Mouse (Mus musculus): ENCODE data around the gene Vipr2. TPM values are rescaled to one million over a fixed set of nuclear protein-coding genes. Genes with fewer than 3 reads are reported as not detected.
A peak's percentile ranks its signal among the peaks of the same experiment; 100 is the strongest.

Vipr2 gene
- polyA plus RNA-seq, 1 experiment from 2014 or later = 4.3 TPM

DNA sequence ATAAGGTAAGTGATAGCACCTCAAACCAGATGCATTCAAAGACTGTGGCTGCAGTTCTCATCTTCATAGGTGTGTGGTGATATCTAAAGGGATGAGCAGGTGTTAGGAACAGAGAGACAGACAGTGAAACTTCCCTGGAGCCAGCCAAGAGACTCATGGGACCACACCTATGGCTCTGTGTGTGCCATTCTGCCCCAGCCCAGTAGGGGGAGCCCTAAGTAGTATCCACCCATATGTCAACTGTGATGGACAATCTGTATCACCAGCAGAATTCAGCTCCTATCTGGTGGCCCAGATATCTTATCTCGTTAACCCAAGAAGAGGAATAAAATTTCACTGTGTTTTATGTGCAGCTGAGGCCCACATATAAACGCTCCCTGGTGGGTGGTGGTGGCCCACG lies 99.4 kb downstream of the Vipr2 start:
- Histone ChIP-seq H3K4me1 (replicated peaks; ENCODE audit: control insufficient read depth, insufficient read depth) (no peaks in the 10 kb centered on the region), H3K36me3 (ENCODE audit: control insufficient read depth, insufficient read depth, low read length) (no peaks in the 10 kb centered on the region), H3K27me3 (ENCODE audit: control insufficient read depth, insufficient read depth, low read length) (no peaks in the 10 kb centered on the region), H3K27ac (replicated peaks) (no peak overlapping the region), H3K4me3 (ENCODE audit: low read depth, low read length) (no peak overlapping the region), H3K9ac (ENCODE audit: low read length) (no peak overlapping the region), H3K4me2 (replicated peaks; ENCODE audit: low read depth) (no peak overlapping the region), H3K9me3 (ENCODE audit: control insufficient read depth, low read length) (no peaks in the 10 kb centered on the region)
- DNase-seq (ENCODE audit: low spot score) = no peak
- TF ChIP-seq CTCF (IDR thresholded peaks at IDR 0.05; ENCODE audit: low read depth) (peak; percentile 51), EP300 (optimal IDR thresholded peaks at IDR 0.05) (no peak)
- WGBS = 79% methylated on average over 3 of the region's 3 CpGs
- ATAC-seq (ENCODE audit: low FRiP score, low TSS enrichment) = no peak

DNA sequence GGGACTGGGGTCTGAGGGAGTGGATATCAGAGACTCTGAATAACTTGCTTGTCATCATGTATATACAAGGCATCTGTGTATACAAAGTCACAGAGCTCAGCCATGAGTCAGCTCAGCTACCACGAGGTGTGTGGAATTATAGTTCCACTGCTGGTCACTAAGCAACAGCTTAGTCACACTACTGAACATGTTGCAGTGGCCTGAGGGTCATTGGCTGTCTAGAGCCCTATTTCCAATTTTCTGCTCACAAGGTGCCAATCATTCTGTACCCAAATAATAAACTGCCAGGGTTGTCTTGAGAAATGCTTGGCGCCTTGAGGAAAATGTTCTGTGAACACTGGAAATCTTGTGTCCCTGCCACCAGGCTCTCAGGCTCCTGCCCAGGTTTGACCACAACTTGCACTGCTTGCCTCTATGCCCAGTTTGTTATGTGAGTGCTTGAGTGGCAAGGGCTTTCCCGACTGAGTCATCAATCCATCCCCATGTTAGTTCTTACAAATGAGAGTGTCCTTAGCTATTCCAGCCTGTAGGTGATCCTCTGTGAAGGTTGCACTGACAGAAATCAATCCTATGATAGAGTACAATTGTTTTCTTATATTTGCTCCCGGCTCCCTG lies 104.0 kb downstream of the Vipr2 start:
- DNase-seq (ENCODE audit: low spot score) (no peak), ATAC-seq (ENCODE audit: low FRiP score, low TSS enrichment) (0 out of 2 replicates have a peak, but pooled peaks have one; percentile 54)
- H3K27me3 ChIP-seq (ENCODE audit: control insufficient read depth, insufficient read depth, low read length) = no peaks in the 10 kb centered on the region
- TF ChIP-seq EP300 (optimal IDR thresholded peaks at IDR 0.05) (no peak), CTCF (IDR thresholded peaks at IDR 0.05; ENCODE audit: low read depth) (no peak)
- no peak overlapping the region for H3K4me3 ChIP-seq (ENCODE audit: low read depth, low read length)
- no peak overlapping the region for H3K4me2 ChIP-seq (replicated peaks; ENCODE audit: low read depth)
- 61% methylated on average over 4 of the region's 4 CpGs for WGBS
- H3K9me3 ChIP-seq (ENCODE audit: control insufficient read depth, low read length) = no peaks in the 10 kb centered on the region
- H3K27ac ChIP-seq (replicated peaks) = no peak overlapping the region
- H3K9ac ChIP-seq (ENCODE audit: low read length) = no peak overlapping the region
- H3K36me3 ChIP-seq (ENCODE audit: control insufficient read depth, insufficient read depth, low read length) = no peaks in the 10 kb centered on the region
- no peaks in the 10 kb centered on the region for H3K4me1 ChIP-seq (replicated peaks; ENCODE audit: control insufficient read depth, insufficient read depth)

DNA sequence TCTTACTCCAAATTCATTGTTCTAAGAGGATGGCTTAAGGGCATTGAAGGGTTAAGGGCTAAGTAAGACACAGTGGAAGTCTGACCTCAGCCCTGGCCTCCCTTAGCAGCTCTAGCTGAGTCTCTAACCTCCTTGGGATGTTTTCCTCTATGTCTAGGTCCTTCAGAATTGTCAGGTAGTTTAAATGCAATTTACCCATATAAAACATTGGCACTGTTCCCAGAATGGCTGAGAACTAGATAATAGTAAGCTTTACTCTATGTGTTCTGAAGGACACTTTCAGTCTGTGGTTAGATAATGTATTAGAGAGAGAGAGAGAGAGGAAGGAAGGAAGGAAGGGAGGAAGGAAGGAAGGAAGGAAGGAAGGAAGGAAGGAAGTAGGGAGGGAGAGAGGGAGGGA lies 104.8 kb downstream of the Vipr2 start:
- Histone ChIP-seq H3K9ac (ENCODE audit: low read length) (no peak overlapping the region), H3K4me1 (replicated peaks; ENCODE audit: control insufficient read depth, insufficient read depth) (no peaks in the 10 kb centered on the region), H3K27me3 (ENCODE audit: control insufficient read depth, insufficient read depth, low read length) (no peaks in the 10 kb centered on the region), H3K9me3 (ENCODE audit: control insufficient read depth, low read length) (no peaks in the 10 kb centered on the region), H3K4me3 (ENCODE audit: low read depth, low read length) (no peak overlapping the region), H3K4me2 (replicated peaks; ENCODE audit: low read depth) (no peak overlapping the region), H3K36me3 (ENCODE audit: control insufficient read depth, insufficient read depth, low read length) (no peaks in the 10 kb centered on the region), H3K27ac (replicated peaks) (no peak overlapping the region)
- no peak for ATAC-seq (ENCODE audit: low FRiP score, low TSS enrichment)
- no peak for DNase-seq (ENCODE audit: low spot score)
- TF ChIP-seq EP300 (optimal IDR thresholded peaks at IDR 0.05) (no peak), CTCF (IDR thresholded peaks at IDR 0.05; ENCODE audit: low read depth) (no peak)

DNA sequence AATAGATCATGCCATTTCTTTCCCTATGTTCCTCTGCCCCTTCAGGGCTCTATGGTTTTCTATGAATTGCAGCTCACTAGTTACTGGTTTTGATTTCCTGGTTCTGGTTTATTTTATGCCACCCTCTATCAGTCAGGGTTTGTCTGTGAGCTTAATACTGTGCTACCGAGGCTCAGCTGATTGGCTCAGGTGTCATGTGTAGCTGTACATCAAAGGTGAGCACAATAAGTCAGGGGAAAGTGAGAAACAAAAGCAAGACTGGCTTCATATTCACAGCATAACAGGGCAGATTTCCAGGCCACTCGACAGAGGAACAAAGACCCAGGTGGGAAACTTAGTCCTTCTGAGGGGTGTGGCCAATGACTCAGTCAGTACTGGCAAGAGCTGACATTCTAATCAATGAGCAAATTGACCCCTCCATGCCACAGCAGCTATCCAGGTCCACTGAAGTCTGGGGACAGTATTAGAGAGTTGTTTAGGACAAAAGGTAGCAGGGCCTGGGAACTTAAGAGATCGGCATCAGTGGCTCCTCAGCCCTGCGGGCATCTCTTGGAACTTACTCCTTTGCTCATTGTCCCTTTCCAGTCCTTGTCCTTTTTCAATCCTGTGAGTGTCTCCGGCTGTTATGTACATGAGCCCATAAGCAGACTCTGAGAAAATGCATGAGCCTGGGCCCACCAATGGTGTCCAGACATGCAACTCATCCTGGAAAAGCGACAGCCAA lies 105.8 kb downstream of the Vipr2 start:
- no peaks in the 10 kb centered on the region for H3K4me1 ChIP-seq (replicated peaks; ENCODE audit: control insufficient read depth, insufficient read depth)
- DNase-seq (ENCODE audit: low spot score) (no peak), ATAC-seq (ENCODE audit: low FRiP score, low TSS enrichment) (no peak)
- WGBS = 78% methylated on average over 6 of the region's 6 CpGs
- H3K36me3 ChIP-seq (ENCODE audit: control insufficient read depth, insufficient read depth, low read length) = no peaks in the 10 kb centered on the region
- no peak overlapping the region for H3K4me3 ChIP-seq (ENCODE audit: low read depth, low read length)
- no peak overlapping the region for H3K27ac ChIP-seq (replicated peaks)
- no peaks in the 10 kb centered on the region for H3K27me3 ChIP-seq (ENCODE audit: control insufficient read depth, insufficient read depth, low read length)
- no peaks in the 10 kb centered on the region for H3K9me3 ChIP-seq (ENCODE audit: control insufficient read depth, low read length)
- no peak overlapping the region for H3K9ac ChIP-seq (ENCODE audit: low read length)
- TF ChIP-seq EP300 (optimal IDR thresholded peaks at IDR 0.05) = no peak
- H3K4me2 ChIP-seq (replicated peaks; ENCODE audit: low read depth) = no peak overlapping the region

DNA sequence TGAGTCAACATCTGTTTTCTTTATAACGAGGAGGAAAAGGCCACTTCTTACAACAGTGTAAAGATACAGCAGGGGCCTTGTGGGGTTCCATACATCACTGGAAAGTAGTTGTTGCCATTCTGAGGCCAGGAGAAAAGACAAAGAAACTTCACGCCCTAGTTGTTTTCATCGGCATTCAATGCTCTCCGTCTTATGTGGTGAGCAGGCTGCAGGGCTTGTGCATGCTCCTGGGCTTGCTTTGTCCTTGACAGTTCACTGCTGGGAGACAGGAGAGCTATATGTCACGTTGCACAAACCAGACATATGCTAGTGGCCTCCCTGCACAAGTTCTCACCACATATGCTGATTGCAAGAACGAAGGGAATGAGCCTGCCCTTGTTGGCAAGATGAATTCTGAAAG lies 116.4 kb downstream of the Vipr2 start:
- H3K36me3 ChIP-seq (ENCODE audit: control insufficient read depth, insufficient read depth, low read length) = no peaks in the 10 kb centered on the region
- 0 out of 2 replicates have a peak overlapping the region, but pooled peaks have one; percentile 14 for H3K27ac ChIP-seq (replicated peaks)
- H3K4me3 ChIP-seq (ENCODE audit: low read depth, low read length) = no peak overlapping the region
- DNase-seq (ENCODE audit: low spot score) (no peak), ATAC-seq (ENCODE audit: low FRiP score, low TSS enrichment) (no peak)
- no peaks in the 10 kb centered on the region for H3K9me3 ChIP-seq (ENCODE audit: control insufficient read depth, low read length)
- TF ChIP-seq EP300 (optimal IDR thresholded peaks at IDR 0.05) = no peak
- WGBS = 57% methylated on average over 6 of the region's 6 CpGs
- no peak overlapping the region for H3K9ac ChIP-seq (ENCODE audit: low read length)
- H3K4me1 ChIP-seq (replicated peaks; ENCODE audit: control insufficient read depth, insufficient read depth) = no peaks in the 10 kb centered on the region
- H3K27me3 ChIP-seq (ENCODE audit: control insufficient read depth, insufficient read depth, low read length) = no peaks in the 10 kb centered on the region
- H3K4me2 ChIP-seq (replicated peaks; ENCODE audit: low read depth) = no peak overlapping the region

DNA sequence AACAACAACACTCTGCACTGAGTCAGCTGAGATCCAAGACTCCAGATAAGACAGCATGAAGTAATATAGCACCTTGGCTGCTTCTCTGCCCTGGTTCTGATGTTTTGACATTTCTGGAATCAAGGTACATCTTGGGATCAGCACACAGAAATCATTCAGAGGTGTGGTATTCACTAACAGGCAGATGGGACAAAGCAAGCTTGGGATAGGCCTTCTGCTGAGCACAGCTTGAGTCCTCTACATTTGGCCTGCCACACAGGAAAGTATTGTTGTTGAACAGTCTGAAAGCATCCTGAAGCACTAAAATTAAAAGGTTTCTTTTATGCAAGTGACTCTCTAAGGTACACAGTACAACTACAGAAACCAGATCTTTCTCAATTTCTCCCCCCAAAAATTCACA lies 117.1 kb downstream of the Vipr2 start:
- TF ChIP-seq EP300 (optimal IDR thresholded peaks at IDR 0.05) (no peak), CTCF (IDR thresholded peaks at IDR 0.05; ENCODE audit: low read depth) (no peak)
- H3K9ac ChIP-seq (ENCODE audit: low read length) = no peak overlapping the region
- no peaks in the 10 kb centered on the region for H3K36me3 ChIP-seq (ENCODE audit: control insufficient read depth, insufficient read depth, low read length)
- H3K27me3 ChIP-seq (ENCODE audit: control insufficient read depth, insufficient read depth, low read length) = no peaks in the 10 kb centered on the region
- H3K27ac ChIP-seq (replicated peaks) = no peak overlapping the region
- H3K4me2 ChIP-seq (replicated peaks; ENCODE audit: low read depth) = no peak overlapping the region
- ATAC-seq (ENCODE audit: low FRiP score, low TSS enrichment) = no peak
- DNase-seq (ENCODE audit: low spot score) = no peak
- H3K4me3 ChIP-seq (ENCODE audit: low read depth, low read length) = no peak overlapping the region
- H3K4me1 ChIP-seq (replicated peaks; ENCODE audit: control insufficient read depth, insufficient read depth) = no peaks in the 10 kb centered on the region
- H3K9me3 ChIP-seq (ENCODE audit: control insufficient read depth, low read length) = no peaks in the 10 kb centered on the region

Small RNAs within 50 kb of the gene (microRNA-seq; reads per million reads assigned to microRNA genes)
- gene Gm44372 = not detected

Other genes with a start within 250 kb of the Vipr2 start
- gene Zfp386, start 30.0 kb upstream of the Vipr2 start, polyA plus RNA-seq (2015; fragmentation: Nextera tagmentation; extraction: Ambion mirVana) = 20.9 and 21.1 TPM in 2 replicates
- 7.7 and 8.5 TPM in 2 replicates for gene Wdr60, start 185.3 kb downstream of the Vipr2 start, polyA plus RNA-seq (2015; fragmentation: Nextera tagmentation; extraction: Ambion mirVana)
- gene Gm11027, start 197.7 kb downstream of the Vipr2 start, polyA plus RNA-seq (2015; fragmentation: Nextera tagmentation; extraction: Ambion mirVana) = not detected in 2 replicates
- 17.0 and 17.5 TPM in 2 replicates for gene Esyt2, start 203.5 kb downstream of the Vipr2 start, polyA plus RNA-seq (2015; fragmentation: Nextera tagmentation; extraction: Ambion mirVana)

All from stomach, postnatal 0 days (tissue).